Mouse (Mus musculus): ENCODE results near the gene Lama5. TPM values are rescaled to one million over a fixed set of nuclear protein-coding genes. Genes with fewer than 3 reads are reported as not detected.

Gene Lama5
- total RNA-seq, 2 experiments from 2014 or later, result 9.6 to 10.6 TPM

DNA sequence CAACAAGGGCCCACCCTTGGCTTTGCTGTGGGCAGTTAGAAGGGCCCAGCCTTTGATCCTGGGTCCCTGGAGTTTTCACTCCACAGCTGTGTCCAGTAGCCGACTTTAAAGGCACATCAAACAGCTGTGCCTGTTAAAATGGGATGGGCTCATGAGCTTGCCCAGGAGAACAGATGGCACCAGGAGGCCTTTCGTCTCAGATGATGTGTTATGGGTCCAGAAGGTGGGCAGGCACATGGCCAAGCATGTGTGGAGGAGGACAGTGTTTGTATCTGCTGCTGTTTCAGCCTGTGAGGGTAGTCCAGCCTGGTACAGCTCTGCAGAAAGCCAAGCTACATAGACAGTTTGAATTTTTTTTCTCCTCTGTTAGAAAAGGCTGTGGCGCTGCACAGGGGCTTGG lies 70.9 kb downstream of the Lama5 start:
- no peak for DNase-seq (ENCODE audit: low spot score)

DNA sequence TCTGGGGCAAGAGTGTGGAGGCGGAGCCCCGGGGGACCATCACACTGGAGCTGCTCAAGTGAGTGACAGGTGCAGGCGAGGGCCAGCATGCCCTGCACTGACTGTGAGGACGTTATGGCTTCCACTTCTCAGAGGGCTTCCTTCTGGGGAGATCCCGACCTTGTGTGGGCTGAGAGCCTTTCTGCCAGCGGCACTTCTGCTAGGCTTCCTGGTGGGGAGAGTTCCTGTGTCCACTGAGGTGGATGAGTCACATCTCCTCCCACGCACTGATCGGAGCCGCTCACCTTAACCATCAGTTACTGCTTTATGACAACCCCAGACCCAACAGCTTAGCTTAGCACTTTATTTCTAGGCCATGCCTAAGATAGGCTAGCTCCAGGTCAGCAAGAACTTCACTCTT lies 77.1 kb downstream of the Lama5 start:
- DNase-seq (ENCODE audit: low spot score), result no peak

GRCm38 (mm10) chr2:180147379-180147778 lies 78.3 kb downstream of the Lama5 start:
- DNase-seq (ENCODE audit: low spot score), result no peak

DNA sequence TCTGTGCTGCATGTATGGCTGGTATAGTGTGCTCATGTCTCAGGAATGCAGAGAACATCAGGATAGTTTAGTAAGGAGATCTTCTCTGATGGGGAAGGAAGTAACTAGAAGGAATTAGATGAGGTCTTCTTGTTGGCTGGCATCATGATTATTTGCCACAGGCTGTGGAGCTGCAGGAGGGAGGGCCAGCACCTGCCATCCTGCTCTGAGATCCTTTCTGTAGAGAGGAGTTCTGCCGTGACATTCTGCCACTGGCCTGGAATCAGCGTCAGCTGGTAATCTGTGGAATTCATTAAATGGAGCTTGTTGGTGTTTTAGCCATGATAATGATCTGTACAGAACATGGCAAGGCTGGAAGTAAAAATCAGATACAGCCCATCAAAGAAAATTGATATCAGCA lies 79.6 kb downstream of the Lama5 start:
- DNase-seq (ENCODE audit: low spot score), result no peak

DNA sequence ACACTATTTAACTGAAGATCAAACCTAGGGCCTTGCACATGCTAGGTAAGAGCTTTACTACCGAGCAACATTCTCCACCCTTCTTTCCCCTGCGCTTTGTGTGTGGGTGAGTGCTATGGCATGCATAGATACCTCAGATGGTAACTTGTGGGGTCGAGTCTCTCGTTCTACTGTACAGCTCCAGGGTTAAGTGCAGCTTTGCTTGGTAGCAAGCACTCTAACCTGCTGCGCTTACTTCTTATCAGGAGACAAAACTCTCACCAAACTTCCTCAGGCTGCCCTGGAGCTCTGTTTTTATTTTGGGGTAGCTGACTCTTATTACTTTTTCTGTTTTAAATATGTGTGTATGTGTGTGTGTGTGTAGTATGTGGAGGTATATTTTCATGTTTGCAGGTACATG lies 90.2 kb downstream of the Lama5 start:
- no peak for DNase-seq (ENCODE audit: low spot score)

- DNase-seq (ENCODE audit: low spot score), result no peak
Measured at GRCm38 (mm10) chr2:180133911-180134310, 91.7 kb downstream of the Lama5 start.

GRCm38 (mm10) chr2:180133231-180133630 lies 92.4 kb downstream of the Lama5 start:
- DNase-seq (ENCODE audit: low spot score), result no peak

DNA sequence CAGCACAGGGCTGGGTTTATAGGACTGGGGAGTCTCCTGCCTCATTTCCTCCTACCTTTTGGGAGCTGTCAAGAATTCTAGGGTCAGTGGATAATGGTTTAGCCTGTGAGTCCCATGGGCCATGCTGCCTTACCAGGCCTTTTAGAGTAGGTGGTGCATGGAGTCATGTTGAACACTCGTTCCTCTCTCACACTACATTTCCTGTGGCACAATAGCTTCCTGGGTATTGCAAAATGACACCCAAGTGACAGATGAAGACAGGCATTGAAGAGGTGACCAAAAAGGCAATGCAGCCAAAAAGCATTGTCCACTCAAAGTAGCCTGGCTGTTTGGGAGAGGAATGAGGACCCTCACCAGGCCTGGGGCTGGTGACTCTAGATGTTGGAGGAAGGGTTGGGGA lies 98.0 kb downstream of the Lama5 start:
- no peak for DNase-seq (ENCODE audit: low spot score)

Small RNA genes lying within 50 kb of the gene (microRNA-seq; reads per million reads assigned to microRNA genes)
- not detected for gene Mir3091
- not detected for gene Mir7005

Other genes with a start within 250 kb of the Lama5 start
- 1 to 10 TPM; 7.7 to 8.3 TPM for gene Taf4, start 249.2 kb downstream of the Lama5 start, total RNA-seq (2021)
- 10 to 100 TPM; 44.0 to 47.6 TPM for gene Lsm14b, start 200.9 kb downstream of the Lama5 start, total RNA-seq (2021)
- 100 to 1,000 TPM; 147 to 149 TPM for gene Psma7, start 183.4 kb downstream of the Lama5 start, total RNA-seq (2021)
- gene Ss18l1, start 183.3 kb downstream of the Lama5 start, total RNA-seq (2021), result 1 to 10 TPM; 1.8 to 2.0 TPM
- gene Mtg2, start 155.3 kb downstream of the Lama5 start, total RNA-seq (2021), result 10 to 100 TPM; 15.0 to 15.3 TPM
- not detected for gene Hrh3, start 121.4 kb downstream of the Lama5 start, total RNA-seq (2021)
- gene Osbpl2, start 106.6 kb downstream of the Lama5 start, total RNA-seq (2021), result 10 to 100 TPM; 16.9 to 18.8 TPM
- gene Adrm1, start 54.4 kb downstream of the Lama5 start, total RNA-seq (2021), result 100 to 1,000 TPM; 114 to 119 TPM
- gene Rps21, start 31.5 kb upstream of the Lama5 start, total RNA-seq (2021), result 100 to 1,000 TPM; 355 to 460 TPM
- gene Cables2, start 47.6 kb upstream of the Lama5 start, total RNA-seq (2021), result 1 to 10 TPM; 8.2 to 9.1 TPM
- gene Rbbp8nl, start 64.0 kb upstream of the Lama5 start, total RNA-seq (2021), result not detected
- gene Gata5, start 108.8 kb upstream of the Lama5 start, total RNA-seq (2021), result not detected
- gene Slco4a1, start 230.4 kb upstream of the Lama5 start, total RNA-seq (2021), result not detected

All from gastrocnemius, adult 18-20 months (tissue).